Mouse (Mus musculus) thymus, postnatal 0 days (tissue): Measurements from ENCODE around the gene 4930579G24Rik. TPM values are rescaled to one million over a fixed set of nuclear protein-coding genes. Genes with fewer than 3 reads are reported as not detected.

Experiments
- polyA plus RNA-seq: library from polyadenylated mRNA; unstranded; fragments of >200 nt; fragmentation: Nextera tagmentation; extraction: Ambion mirVana; gene quantifications from 2 replicates; pipeline ENCODE4 v1.2.1, GENCODE M21; 2015

Gene 4930579G24Rik
- polyA plus RNA-seq, 1 experiment from 2014 or later: 42.4 TPM

Other genes starting within 250 kb of the 4930579G24Rik start
- 0.71 and 0.90 TPM in 2 replicates for gene Fnip2, start 61.3 kb upstream of the 4930579G24Rik start, polyA plus RNA-seq
- gene Ppid, start 37.7 kb upstream of the 4930579G24Rik start, polyA plus RNA-seq: 130 and 160 TPM in 2 replicates
- 61.9 and 63.0 TPM in 2 replicates for gene Etfdh, start 421 bp downstream of the 4930579G24Rik start, polyA plus RNA-seq
- 1.3 and 1.6 TPM in 2 replicates for gene Rxfp1, start 108.8 kb downstream of the 4930579G24Rik start, polyA plus RNA-seq
- 1.6 TPM in 2 replicates for gene Tmem144, start 223.7 kb downstream of the 4930579G24Rik start, polyA plus RNA-seq